Mouse (Mus musculus): ENCODE results near the gene Pdgfa. TPM values are rescaled to one million over a fixed set of nuclear protein-coding genes. Genes with fewer than 3 reads are reported as not detected.
A peak's percentile ranks its signal among the peaks of the same experiment; 100 is the strongest.

Pdgfa gene
- total and polyA plus RNA-seq, 2 experiments, result 1.8 to 3.2 TPM

GRCm38 (mm10) chr5:139015097-139015496 lies 17.9 kb upstream of the Pdgfa start:
- TF ChIP-seq POLR2A (IDR thresholded peaks at IDR 0.05; ENCODE audit: extremely low read depth, insufficient read depth, low read length) (no peak), CTCF (IDR thresholded peaks at IDR 0.05; ENCODE audit: low read depth, low read length) (no peak)
- Histone ChIP-seq H3K4me3 (ENCODE audit: insufficient read depth, low read depth, low read length) (no peak overlapping the region), H3K9ac (ENCODE audit: low read depth, low read length) (no peak overlapping the region), H3K27ac (replicated peaks; ENCODE audit: insufficient read depth, low read depth, low read length) (peak overlapping the region; percentile 15; the same call in 1 of the 2 replicates), H3K79me2 (ENCODE audit: control insufficient read depth, insufficient read depth, low read length) (no peaks in the 10 kb centered on the region), H3K36me3 (ENCODE audit: control insufficient read depth, insufficient read depth, low read length) (no peaks in the 10 kb centered on the region), H3K4me1 (ENCODE audit: control insufficient read depth, insufficient read depth, low read length) (peaks cover 5% of the 10 kb centered on the region; the same call in 1 of the 2 replicates), H3K27me3 (ENCODE audit: control insufficient read depth, insufficient read depth, low read length) (no peaks in the 10 kb centered on the region)
- 65% methylated on average over 3 of the region's 3 CpGs for WGBS
- DNase-seq (ENCODE audit: extremely low read depth, low read depth, low spot score), result peak; percentile 43

DNA sequence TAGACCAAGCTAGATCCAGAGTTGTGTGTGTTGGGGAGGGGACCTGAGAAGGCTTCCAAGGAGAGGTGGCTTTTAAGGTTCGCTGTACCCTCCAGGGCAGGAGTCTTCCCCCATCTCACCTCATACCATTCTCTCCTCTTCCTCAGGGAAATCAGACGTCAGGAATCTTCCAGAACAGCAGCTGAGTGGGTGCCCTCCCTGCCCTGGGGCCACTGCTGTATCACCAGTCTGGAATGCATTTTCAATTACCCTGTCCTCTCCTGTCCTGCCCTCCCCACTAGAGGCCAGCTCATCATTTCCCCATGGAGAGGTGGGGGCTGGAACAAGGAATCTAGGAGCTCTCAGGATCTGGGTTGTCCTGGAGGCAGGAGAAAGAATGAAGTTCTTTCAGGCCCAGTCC lies 13.5 kb upstream of the Pdgfa start:
- H3K27me3 ChIP-seq (ENCODE audit: control insufficient read depth, insufficient read depth, low read length), result no peaks in the 10 kb centered on the region
- WGBS, result 86% methylated on average over 2 of the region's 2 CpGs
- H3K4me3 ChIP-seq (ENCODE audit: insufficient read depth, low read depth, low read length), result no peak overlapping the region
- H3K4me1 ChIP-seq (ENCODE audit: control insufficient read depth, insufficient read depth, low read length), result no peaks in the 10 kb centered on the region
- no peak for DNase-seq (ENCODE audit: extremely low read depth, low read depth, low spot score)
- TF ChIP-seq POLR2A (IDR thresholded peaks at IDR 0.05; ENCODE audit: extremely low read depth, insufficient read depth, low read length) (no peak), CTCF (IDR thresholded peaks at IDR 0.05; ENCODE audit: low read depth, low read length) (no peak)
- no peaks in the 10 kb centered on the region for H3K36me3 ChIP-seq (ENCODE audit: control insufficient read depth, insufficient read depth, low read length)
- H3K9ac ChIP-seq (ENCODE audit: low read depth, low read length), result no peak overlapping the region
- no peaks in the 10 kb centered on the region for H3K79me2 ChIP-seq (ENCODE audit: control insufficient read depth, insufficient read depth, low read length)
- H3K27ac ChIP-seq (replicated peaks; ENCODE audit: insufficient read depth, low read depth, low read length), result no peak overlapping the region

- Histone ChIP-seq H3K4me1 (ENCODE audit: control insufficient read depth, insufficient read depth, low read length) (no peaks in the 10 kb centered on the region), H3K27me3 (ENCODE audit: control insufficient read depth, insufficient read depth, low read length) (no peaks in the 10 kb centered on the region), H3K9ac (ENCODE audit: low read depth, low read length) (no peak overlapping the region), H3K36me3 (ENCODE audit: control insufficient read depth, insufficient read depth, low read length) (no peaks in the 10 kb centered on the region), H3K27ac (replicated peaks; ENCODE audit: insufficient read depth, low read depth, low read length) (no peak overlapping the region), H3K79me2 (ENCODE audit: control insufficient read depth, insufficient read depth, low read length) (no peaks in the 10 kb centered on the region), H3K4me3 (ENCODE audit: insufficient read depth, low read depth, low read length) (no peak overlapping the region)
- WGBS, result 42% methylated on average over 4 of the region's 4 CpGs
- TF ChIP-seq POLR2A (IDR thresholded peaks at IDR 0.05; ENCODE audit: extremely low read depth, insufficient read depth, low read length) (no peak), CTCF (IDR thresholded peaks at IDR 0.05; ENCODE audit: low read depth, low read length) (peak; percentile 85)
- DNase-seq (ENCODE audit: extremely low read depth, low read depth, low spot score), result peak; percentile 60
Observed at GRCm38 (mm10) chr5:139007141-139007775, 10.1 kb upstream of the Pdgfa start.

DNA sequence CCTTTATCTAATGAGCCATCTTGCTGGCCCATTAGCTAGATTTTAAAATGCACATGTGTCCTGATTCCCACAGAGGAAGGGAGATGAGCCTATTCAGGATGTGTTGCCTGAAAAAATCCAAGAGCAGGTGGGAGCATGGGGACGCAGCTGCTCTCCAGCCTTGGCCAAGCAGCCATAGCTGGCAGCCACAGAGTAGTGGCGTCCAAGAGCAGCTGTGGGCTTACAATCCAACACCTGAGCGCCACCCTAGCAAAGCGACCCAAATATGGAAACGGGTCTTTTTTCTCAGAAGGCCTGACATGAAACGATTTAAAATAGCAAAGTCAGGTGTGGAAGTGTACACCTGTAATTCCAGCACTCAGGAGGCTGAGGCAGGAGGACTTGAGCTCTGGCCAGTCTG lies 7.4 kb upstream of the Pdgfa start:
- WGBS, result 90% methylated on average over 6 of the region's 6 CpGs
- no peak overlapping the region for H3K4me3 ChIP-seq (ENCODE audit: insufficient read depth, low read depth, low read length)
- H3K4me1 ChIP-seq (ENCODE audit: control insufficient read depth, insufficient read depth, low read length), result no peaks in the 10 kb centered on the region
- no peak overlapping the region for H3K27ac ChIP-seq (replicated peaks; ENCODE audit: insufficient read depth, low read depth, low read length)
- no peaks in the 10 kb centered on the region for H3K79me2 ChIP-seq (ENCODE audit: control insufficient read depth, insufficient read depth, low read length)
- H3K36me3 ChIP-seq (ENCODE audit: control insufficient read depth, insufficient read depth, low read length), result no peaks in the 10 kb centered on the region
- no peak for TF ChIP-seq CTCF (IDR thresholded peaks at IDR 0.05; ENCODE audit: low read depth, low read length)
- no peak for TF ChIP-seq POLR2A (IDR thresholded peaks at IDR 0.05; ENCODE audit: extremely low read depth, insufficient read depth, low read length)
- DNase-seq (ENCODE audit: extremely low read depth, low read depth, low spot score), result no peak
- no peaks in the 10 kb centered on the region for H3K27me3 ChIP-seq (ENCODE audit: control insufficient read depth, insufficient read depth, low read length)
- no peak overlapping the region for H3K9ac ChIP-seq (ENCODE audit: low read depth, low read length)

- no peak overlapping the region for H3K4me3 ChIP-seq (ENCODE audit: insufficient read depth, low read depth, low read length)
- no peaks in the 10 kb centered on the region for H3K79me2 ChIP-seq (ENCODE audit: control insufficient read depth, insufficient read depth, low read length)
- no peak for DNase-seq (ENCODE audit: extremely low read depth, low read depth, low spot score)
- H3K4me1 ChIP-seq (ENCODE audit: control insufficient read depth, insufficient read depth, low read length), result peaks cover 9% of the 10 kb centered on the region
- WGBS, result 82% methylated on average over 7 of the region's 7 CpGs
- H3K36me3 ChIP-seq (ENCODE audit: control insufficient read depth, insufficient read depth, low read length), result no peaks in the 10 kb centered on the region
- no peak overlapping the region for H3K27ac ChIP-seq (replicated peaks; ENCODE audit: insufficient read depth, low read depth, low read length)
- no peak overlapping the region for H3K9ac ChIP-seq (ENCODE audit: low read depth, low read length)
- H3K27me3 ChIP-seq (ENCODE audit: control insufficient read depth, insufficient read depth, low read length), result no peaks in the 10 kb centered on the region
- TF ChIP-seq POLR2A (IDR thresholded peaks at IDR 0.05; ENCODE audit: extremely low read depth, insufficient read depth, low read length) (no peak), CTCF (IDR thresholded peaks at IDR 0.05; ENCODE audit: low read depth, low read length) (no peak)
Observed at GRCm38 (mm10) chr5:138999716-139000115, 2.5 kb upstream of the Pdgfa start.

DNA sequence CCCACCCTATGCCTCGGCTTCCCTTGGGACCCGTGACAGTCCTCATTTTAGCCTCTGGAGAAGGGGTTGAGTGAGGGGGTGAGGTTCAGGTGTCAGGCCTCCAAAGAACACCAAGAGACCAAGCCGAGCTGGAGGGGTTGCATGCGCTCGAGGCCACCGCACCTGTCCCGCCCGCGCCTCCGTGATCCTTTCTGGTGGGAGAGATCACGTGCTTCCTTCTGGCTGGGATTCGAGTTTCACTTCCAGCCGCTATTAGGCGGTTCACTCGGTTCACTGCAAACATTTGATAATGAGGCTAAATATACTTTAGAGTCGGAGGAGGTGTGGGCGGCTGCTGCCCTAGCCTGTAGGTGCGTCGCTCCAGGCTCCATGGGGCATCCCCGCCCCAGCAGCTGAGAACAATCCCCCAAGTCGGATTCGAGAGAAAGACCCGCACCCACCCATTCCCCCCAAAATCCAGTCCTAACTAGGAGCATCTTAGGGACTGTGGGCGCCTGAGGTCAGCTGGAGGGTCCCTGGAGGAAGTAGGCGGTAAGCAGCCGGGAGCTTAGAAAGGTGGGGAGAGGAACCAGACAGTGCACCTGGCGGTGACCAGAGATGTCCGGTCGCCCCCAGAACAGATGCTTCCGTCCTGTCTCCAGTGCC lies 888 bp upstream of the Pdgfa start:
- peak overlapping the region; percentile 4; the same call in 1 of the 2 replicates for H3K9ac ChIP-seq (ENCODE audit: low read depth, low read length)

More for the DNA sequence above, 888 bp upstream of the Pdgfa start:
- TF ChIP-seq POLR2A (IDR thresholded peaks at IDR 0.05; ENCODE audit: extremely low read depth, insufficient read depth, low read length) (no peak), CTCF (IDR thresholded peaks at IDR 0.05; ENCODE audit: low read depth, low read length) (no peak)
- H3K4me1 ChIP-seq (ENCODE audit: control insufficient read depth, insufficient read depth, low read length), result peaks cover 16% of the 10 kb centered on the region
- no peaks in the 10 kb centered on the region for H3K79me2 ChIP-seq (ENCODE audit: control insufficient read depth, insufficient read depth, low read length)
- no peak overlapping the region for H3K27ac ChIP-seq (replicated peaks; ENCODE audit: insufficient read depth, low read depth, low read length)
- peak; percentile 36 for DNase-seq (ENCODE audit: extremely low read depth, low read depth, low spot score)
- peak overlapping the region; percentile 5; the same call in 1 of the 2 replicates for H3K4me3 ChIP-seq (ENCODE audit: insufficient read depth, low read depth, low read length)
- no peaks in the 10 kb centered on the region for H3K36me3 ChIP-seq (ENCODE audit: control insufficient read depth, insufficient read depth, low read length)
- no peaks in the 10 kb centered on the region for H3K27me3 ChIP-seq (ENCODE audit: control insufficient read depth, insufficient read depth, low read length)
- 2% methylated on average over 30 of the region's 30 CpGs for WGBS

Data from liver, adult 2 months (tissue).